Mouse (Mus musculus) lung, adult 2 months (tissue): Measurements from ENCODE around the gene Fam234a. TPM values are rescaled to one million over a fixed set of nuclear protein-coding genes. Genes with fewer than 3 reads are reported as not detected.
"Not testable (repeated sequence)": the region's sequence is repeated elsewhere in the genome, so short reads cannot be mapped to it uniquely, and the experiment has no call there.

Source experiments
- DNase-seq: peaks from one replicate; pipeline ENCODE4 v3.0.0; 2022
- H3K4me1 ChIP-seq: fragments of 200-500 bp; 2 replicates; pipeline ENCODE4 v1.6.1; 2011; ENCODE audit warnings: low read length; ENCODE audit not compliant: control insufficient read depth, insufficient read depth
- H3K4me3 ChIP-seq: fragments of 200-500 bp; replicated peaks from 2 replicates; pipeline ENCODE3; 2011; ENCODE audit warnings: low read depth, mild to moderate bottlenecking, control low read depth, low read length; ENCODE audit errors: extremely low read depth
- CTCF ChIP-seq: fragments of 200-500 bp; IDR thresholded peaks from 2 replicates; pipeline ENCODE4 v1.5.1; 2011; ENCODE audit warnings: mild to moderate bottlenecking, low read length, control low read depth; ENCODE audit not compliant: insufficient read depth
- POLR2A ChIP-seq: fragments of 200-500 bp; IDR thresholded peaks from 2 replicates; pipeline ENCODE4 v1.6.1; 2011; ENCODE audit warnings: low read depth, mild to moderate bottlenecking, control low read depth, low read length, borderline replicate concordance; ENCODE audit errors: extremely low read depth
- WGBS: fragments of 180-500 bp; shearing (Covaris S2); methylation state at CpG from one replicate; pipeline ENCODE4 v1.1.7; 2018; 5-methylcytosine and 5-hydroxymethylcytosine counted together
- polyA plus RNA-seq: library from polyadenylated mRNA; depleted of rRNA; stranded (reverse); fragments of >200 nt; gene quantifications from 2 replicates; pipeline ENCODE4 v1.2.3, GENCODE M21; 2012; rRNA removed

Gene Fam234a
- polyA plus RNA-seq: 60.4 and 76.1 TPM in 2 replicates

DNA sequence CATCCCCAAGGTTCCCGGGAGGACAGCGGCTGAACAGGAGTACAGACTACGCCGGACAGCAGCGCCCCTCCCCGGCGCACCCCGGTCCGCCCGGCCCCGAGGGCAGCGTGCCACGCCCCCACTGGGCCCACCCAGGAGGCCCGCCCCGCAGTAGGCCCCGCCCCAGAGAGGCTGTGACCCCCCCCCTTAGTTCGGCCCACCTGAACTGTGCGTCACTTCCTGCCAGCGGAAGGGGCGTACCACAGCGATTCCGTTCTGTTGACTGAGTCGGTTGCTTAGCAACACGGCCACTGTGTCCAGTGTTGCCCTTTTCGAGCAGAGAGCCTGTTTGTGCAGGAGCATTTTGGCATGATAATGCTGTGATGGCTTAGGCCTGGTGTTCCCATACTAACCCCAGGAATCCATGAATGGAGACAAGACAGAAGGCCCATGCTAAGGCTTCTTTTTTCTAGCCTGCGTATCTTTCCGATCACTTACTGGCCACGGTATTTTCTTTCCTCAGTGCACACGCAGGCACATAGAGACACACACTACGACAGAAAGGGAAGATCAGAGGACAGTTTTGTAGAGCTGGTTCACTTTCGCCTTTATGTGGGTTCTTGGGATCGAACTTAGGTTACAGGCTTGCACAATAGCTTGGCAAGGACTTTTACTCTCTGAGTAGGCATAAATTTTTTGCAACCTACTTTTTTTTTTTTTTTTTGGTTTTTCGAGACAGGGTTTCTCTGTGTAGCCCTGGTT is at the start of gene Fam234a:
Gene Fam234a, minus strand, starts transcription at position 142 of the 741 bp plus-strand sequence.
- 4% methylated on average over 32 of the region's 33 CpGs for whole genome bisulfite sequencing
- no peaks in the 10 kb centered on the region for H3K4me1 ChIP-seq
- TF ChIP-seq POLR2A: peak; percentile 57; the same call in 1 of the 2 replicates
- TF ChIP-seq CTCF: no peak
- peak; percentile 90 for DNase-seq
- peak within 1 kb of the TSS; percentile 83 for H3K4me3 ChIP-seq

DNA sequence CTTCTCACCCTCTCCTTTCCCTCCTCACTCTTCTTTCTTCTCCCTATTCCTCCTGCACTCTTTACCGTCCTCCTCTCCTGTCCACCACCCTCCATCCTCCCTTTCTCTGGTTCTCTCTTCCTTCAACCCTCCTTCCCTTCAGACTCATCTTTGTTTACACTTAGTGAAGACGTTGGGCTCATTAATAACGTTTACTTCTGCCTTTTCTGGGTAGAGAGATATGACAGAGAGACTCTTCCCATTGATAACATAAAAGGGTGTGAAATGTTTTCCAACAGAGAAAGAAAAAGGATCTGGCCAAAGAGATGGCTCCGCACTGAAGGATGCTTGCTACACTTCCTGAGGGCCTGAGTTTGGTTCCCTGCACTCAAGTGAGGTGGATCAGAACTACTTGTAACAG is 45.4 kb upstream of the Fam234a start:
- DNase-seq: no peak
- WGBS: 58% methylated on average over 4 of the region's 4 CpGs
- Histone ChIP-seq H3K4me3 (no peak overlapping the region), H3K4me1 (no peaks in the 10 kb centered on the region)
- TF ChIP-seq CTCF: no peak
- TF ChIP-seq POLR2A: no peak

DNA sequence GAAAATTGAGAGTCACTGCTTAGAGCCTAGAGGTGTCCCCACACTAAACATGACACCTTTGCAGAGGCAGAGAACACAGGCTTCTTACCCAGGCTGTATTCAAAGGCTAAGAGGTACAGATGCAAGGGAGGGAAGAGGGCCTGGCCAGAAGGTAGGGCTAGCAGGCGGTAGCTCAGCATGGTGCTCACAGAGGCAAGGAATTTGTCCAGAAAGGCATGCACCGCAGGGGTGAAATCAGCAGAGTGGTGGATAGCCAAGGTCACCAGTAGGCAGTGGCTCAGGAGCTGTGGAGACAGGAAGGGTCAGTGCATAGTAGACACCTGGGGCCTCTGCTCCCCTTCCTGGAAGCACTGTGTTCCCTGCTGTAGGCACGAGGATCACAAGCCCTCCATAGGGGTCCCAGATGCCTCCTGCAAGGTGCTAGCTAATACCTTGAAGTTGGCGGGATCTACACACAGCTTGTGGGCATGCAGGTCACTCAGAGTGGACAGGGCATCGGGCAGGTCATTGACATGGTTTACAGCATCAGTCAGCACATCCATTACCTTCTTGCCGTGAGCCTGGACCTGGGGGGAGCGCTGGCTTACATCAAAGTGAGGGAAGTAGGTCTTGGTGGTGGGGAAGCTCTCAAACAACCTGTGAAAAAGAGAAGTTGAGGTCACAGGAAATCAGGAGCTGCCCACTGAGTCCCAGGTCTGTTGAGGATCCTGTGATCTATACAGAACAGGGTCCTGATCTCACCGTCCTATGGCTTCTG is 42.3 kb upstream of the Fam234a start:
- Histone ChIP-seq H3K4me1 (no peaks in the 10 kb centered on the region), H3K4me3 (no peak overlapping the region)
- DNase-seq: no peak
- TF ChIP-seq POLR2A (no peak), CTCF (no peak)
- WGBS: 84% methylated on average over 8 of the region's 8 CpGs

DNA sequence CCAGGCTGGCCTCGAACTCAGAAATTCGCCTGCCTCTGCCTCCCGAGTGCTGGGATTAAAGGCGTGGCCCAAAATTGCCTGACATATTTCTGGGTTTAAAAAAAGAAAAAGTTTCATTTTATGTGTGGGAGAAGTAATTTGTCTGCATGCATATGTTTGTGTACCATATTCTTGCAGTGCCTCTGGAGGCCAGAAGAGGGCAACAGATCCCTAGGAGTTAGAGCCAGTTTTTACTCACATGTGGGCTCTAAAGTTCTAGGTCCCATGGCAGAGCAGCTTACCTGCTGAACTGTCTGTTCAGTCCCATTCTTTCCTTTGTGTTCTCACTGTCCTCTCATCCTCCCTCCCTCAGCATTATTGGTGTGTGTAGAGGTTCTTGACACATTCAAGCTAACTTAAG is 32.7 kb upstream of the Fam234a start:
- no peak for TF ChIP-seq CTCF
- TF ChIP-seq POLR2A: no peak
- H3K4me3 ChIP-seq: no peak overlapping the region
- 94% methylated on average over 4 of the region's 4 CpGs for WGBS
- H3K4me1 ChIP-seq: no peaks in the 10 kb centered on the region
- peak; percentile 30 for DNase-seq

DNA sequence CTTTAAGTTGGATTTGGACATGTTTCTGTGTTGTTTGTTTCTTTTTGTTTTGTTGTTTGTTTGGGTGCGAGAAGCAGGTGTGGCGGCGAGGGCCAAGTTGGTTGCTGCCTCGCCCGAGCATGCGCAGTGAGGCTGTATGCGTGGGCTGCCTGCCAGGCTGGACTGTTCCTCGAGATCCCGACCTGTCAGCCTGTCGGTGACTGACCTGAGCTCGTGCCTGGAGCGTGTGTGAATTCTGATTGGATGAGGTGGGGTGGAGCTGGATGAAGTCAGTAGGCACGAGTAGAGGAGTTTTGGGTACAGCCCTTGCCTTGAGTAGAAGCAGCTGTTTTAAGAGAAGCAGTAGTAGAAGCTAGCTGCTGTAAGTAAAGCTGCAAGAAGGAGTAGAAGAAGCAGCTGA is 31.9 kb upstream of the Fam234a start:
- H3K4me1 ChIP-seq: no peaks in the 10 kb centered on the region
- no peak for TF ChIP-seq POLR2A
- no peak for TF ChIP-seq CTCF
- 82% methylated on average over 13 of the region's 13 CpGs for WGBS
- H3K4me3 ChIP-seq: no peak overlapping the region
- no peak for DNase-seq

DNA sequence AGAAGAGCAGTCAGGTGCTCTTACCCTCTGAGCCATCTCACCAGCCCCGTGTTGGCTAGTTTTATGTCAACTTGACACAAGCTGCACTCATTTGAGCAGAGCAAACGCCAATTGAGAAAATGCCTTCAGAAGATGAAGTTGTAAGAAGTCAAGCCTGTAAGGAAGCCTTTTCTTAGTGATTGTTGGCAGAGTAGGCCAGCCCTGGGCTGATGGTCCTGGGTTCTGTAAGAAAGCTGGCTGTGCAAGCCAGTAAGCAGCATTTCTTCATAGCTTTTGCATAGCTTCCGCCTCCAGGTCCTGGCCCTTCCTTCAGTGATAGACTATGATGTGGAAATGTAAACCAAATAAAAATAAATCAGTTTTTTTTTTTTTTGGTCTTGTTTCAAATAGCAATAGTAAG is 28.5 kb upstream of the Fam234a start:
- 86% methylated on average over 3 of the region's 3 CpGs for WGBS
- no peaks in the 10 kb centered on the region for H3K4me1 ChIP-seq
- no peak overlapping the region for H3K4me3 ChIP-seq
- TF ChIP-seq CTCF: no peak
- no peak for TF ChIP-seq POLR2A
- no peak for DNase-seq

DNA sequence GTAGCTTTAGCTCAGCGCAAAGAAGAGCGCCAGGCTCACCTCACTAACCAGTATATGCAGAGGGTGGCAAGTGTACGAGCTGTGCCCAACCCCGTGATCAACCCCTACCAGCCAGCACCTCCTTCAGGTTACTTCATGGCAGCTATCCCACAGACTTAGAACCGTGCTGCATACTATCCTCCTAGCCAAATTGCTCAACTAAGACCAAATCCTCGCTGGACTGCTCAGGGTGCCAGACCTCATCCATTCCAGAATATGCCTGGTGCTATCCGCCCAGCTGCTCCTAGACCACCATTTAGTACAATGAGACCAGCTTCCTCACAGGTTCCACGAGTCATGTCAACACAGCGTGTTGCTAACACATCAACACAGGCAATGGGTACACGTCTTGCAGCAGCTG is 25.5 kb upstream of the Fam234a start:
- not testable (repeated sequence) for DNase-seq, H3K4me1 ChIP-seq, H3K4me3 ChIP-seq
- WGBS: 94% methylated on average over 10 of the region's 10 CpGs

DNA sequence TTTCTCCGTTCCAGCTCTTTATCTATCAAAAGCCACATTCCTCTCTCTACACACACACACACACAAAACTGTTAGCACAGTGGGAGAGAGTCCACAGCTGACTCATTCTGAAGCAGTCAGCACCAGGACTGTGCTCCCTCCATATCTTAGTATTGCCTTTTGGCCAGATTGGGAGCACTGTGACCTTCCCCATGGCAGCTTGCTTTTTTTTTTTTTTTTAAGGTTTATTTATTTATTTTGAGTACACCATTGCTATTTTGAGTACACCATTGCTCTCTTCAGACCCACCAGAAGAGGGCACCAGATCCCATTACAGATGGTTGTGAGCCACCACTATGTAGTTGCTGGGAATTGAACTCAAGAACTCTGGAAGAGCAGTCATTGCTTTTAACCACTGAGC is 24.8 kb upstream of the Fam234a start:
- Histone ChIP-seq H3K4me3 (no peak overlapping the region), H3K4me1 (no peaks in the 10 kb centered on the region)
- TF ChIP-seq CTCF (no peak), POLR2A (no peak)
- 38% methylated on average over 1 of the region's 1 CpGs for WGBS
- no peak for DNase-seq

DNA sequence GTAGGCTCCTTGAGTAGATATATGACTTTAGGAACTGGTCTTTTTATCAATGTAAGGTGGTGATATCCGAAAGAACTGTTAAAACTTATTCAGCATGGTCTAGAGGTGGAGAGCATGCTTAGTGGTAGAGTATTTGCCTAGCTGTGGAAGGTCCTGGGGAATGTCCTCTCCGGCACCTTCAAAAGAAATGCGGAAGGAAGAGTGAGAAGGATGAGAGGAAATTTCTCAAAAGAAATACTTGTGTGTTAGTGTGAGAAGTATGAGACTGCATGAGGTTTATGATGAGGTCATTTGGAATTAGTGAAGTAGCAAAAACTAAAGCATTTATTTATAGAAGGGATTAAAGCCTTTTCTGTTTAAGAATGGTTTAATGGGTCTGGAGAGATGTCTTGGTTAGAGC is 18.3 kb upstream of the Fam234a start:
- Histone ChIP-seq H3K4me1 (no peaks in the 10 kb centered on the region), H3K4me3 (no peak overlapping the region)
- no peak for TF ChIP-seq CTCF
- TF ChIP-seq POLR2A: no peak
- 90% methylated on average over 3 of the region's 3 CpGs for WGBS
- DNase-seq: no peak

DNA sequence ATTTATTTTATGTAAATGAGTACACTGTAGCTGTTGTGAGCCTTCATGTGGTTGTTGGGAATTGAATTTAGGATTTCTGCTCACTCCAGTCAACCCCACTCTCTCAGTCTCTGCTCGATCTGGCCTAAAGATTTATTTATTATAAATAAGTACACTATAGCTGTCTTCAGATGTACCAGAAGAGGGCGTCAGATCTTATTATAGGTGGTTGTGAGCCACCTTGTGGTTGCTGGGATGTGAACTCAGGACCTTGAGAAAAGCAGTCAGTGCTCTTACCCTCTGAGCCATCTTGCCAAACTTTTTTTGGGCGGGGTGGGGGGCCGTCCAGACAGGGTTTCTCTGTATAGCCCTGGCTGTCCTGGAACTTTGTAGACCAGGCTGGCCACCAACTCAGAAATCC is 17.8 kb upstream of the Fam234a start:
- no peak for TF ChIP-seq POLR2A
- TF ChIP-seq CTCF: no peak
- H3K4me1 ChIP-seq: no peaks in the 10 kb centered on the region
- WGBS: 77% methylated on average over 4 of the region's 4 CpGs
- DNase-seq: no peak
- H3K4me3 ChIP-seq: no peak overlapping the region

DNA sequence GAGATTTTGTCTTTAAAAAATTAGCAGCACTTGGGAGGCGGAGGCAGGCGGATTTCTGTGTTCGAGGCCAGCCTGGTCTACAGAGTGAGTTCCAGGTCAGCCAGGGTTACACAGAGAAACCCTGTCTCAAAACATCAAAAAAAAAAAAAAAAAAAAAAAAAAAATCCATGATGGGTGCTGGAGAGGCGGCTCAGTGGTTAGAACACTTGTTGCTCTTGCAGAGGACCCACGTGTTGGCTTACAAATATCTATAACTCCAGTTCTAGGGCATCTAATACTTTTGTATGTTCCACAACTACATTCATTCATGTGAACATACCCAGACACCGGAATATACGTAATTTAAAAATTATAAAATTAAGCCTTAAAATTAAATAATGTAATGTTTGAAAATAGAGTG is 11.3 kb upstream of the Fam234a start:
- WGBS: 96% methylated on average over 7 of the region's 7 CpGs
- TF ChIP-seq CTCF (no peak), POLR2A (no peak)

More for the DNA sequence above, 11.3 kb upstream of the Fam234a start:
- DNase-seq: no peak
- no peak overlapping the region for H3K4me3 ChIP-seq
- peaks cover 6% of the 10 kb centered on the region for H3K4me1 ChIP-seq
